Mouse (Mus musculus): ENCODE results near the gene Lrrc56.

- TF ChIP-seq CTCF (IDR thresholded peaks at IDR 0.05; ENCODE audit: borderline replicate concordance, control insufficient read depth, extremely low read depth, insufficient read depth, low read length, poor library complexity), result no peak
- no peak for TF ChIP-seq POLR2A (IDR thresholded peaks at IDR 0.05; ENCODE audit: control insufficient read depth, extremely low read depth, insufficient read depth, low read length, poor library complexity)
These were observed 15.6 kb downstream of the Lrrc56 start for GRCm38 (mm10) chr7:141209526-141209925.

Data from thymus, adult 2 months (tissue).